Comparison of ENCODE assay signal across 16 mouse cellular contexts in the genomic region with DNA sequence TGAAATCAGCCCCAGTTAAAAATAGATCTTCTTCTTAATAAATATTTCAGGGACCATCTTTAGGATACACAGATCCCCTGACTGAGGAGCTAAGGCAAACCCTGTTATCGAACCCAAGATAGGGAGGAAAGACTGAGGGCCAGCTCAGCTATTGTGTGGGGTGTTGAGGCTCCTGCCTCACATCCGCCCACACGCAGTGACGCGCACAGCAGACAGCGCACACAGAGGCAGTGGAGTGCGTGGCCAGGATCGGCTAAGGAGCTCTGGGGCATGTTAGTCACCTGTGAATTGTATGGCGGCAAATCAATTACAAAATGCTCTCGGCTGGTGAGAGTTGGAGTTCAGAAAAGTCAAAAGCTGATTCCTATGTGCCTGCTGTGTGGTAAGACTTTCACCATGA. TPM values are rescaled to one million over a fixed set of nuclear protein-coding genes. Genes with fewer than 3 reads are reported as not detected.
DNase-seq lines count a peak whose midpoint lies in the region; ATAC-seq and TF ChIP-seq lines count a peak whose summit lies in the region.
"Had no signal": no experiment of that assay in that cellular context is flagged by ENCODE, and none has a peak within 500 bp of the region (broad histone marks: within the 10 kb centered on the region; RNA-seq: fewer than 3 reads in every experiment).

No protein-coding gene starts in this region.

- 37% methylated on average over 10 of the region's 10 CpGs for WGBS in forebrain, embryonic 13.5 days
- 36% methylated on average over 10 of the region's 10 CpGs for WGBS in forebrain, embryonic 16.5 days
- WGBS in hindbrain, embryonic 15.5 days: 32% methylated on average over 10 of the region's 10 CpGs
- WGBS in hindbrain, embryonic 12.5 days: 30% methylated on average over 10 of the region's 10 CpGs
- 30% methylated on average over 10 of the region's 10 CpGs for WGBS in stomach, embryonic 16.5 days
- WGBS in stomach, postnatal 0 days: 41% methylated on average over 10 of the region's 10 CpGs
- 22% methylated on average over 10 of the region's 10 CpGs for WGBS in midbrain, postnatal 0 days

- no peaks in the 10 kb centered on the region for H3K9me3 ChIP-seq in forebrain, embryonic 13.5 days (replicated peaks)
- H3K9me3 ChIP-seq in forebrain, embryonic 16.5 days (ENCODE audit: control insufficient read depth, low read length): no peaks in the 10 kb centered on the region
- H3K9me3 ChIP-seq in hindbrain, embryonic 15.5 days: no peaks in the 10 kb centered on the region
- no peaks in the 10 kb centered on the region for H3K9me3 ChIP-seq in hindbrain, embryonic 12.5 days (replicated peaks)
- no peaks in the 10 kb centered on the region for H3K9me3 ChIP-seq in stomach, embryonic 16.5 days (replicated peaks; ENCODE audit: control insufficient read depth, low read length)
- H3K9me3 ChIP-seq in stomach, postnatal 0 days (ENCODE audit: control insufficient read depth, low read length): no peaks in the 10 kb centered on the region
- no peaks in the 10 kb centered on the region for H3K9me3 ChIP-seq in midbrain, postnatal 0 days (ENCODE audit: low read length)
- H3K9me3 ChIP-seq: embryonic facial prominence, embryonic 12.5 days; liver, embryonic 12.5 days had no signal

- no peak for DNase-seq in stomach, postnatal 0 days (ENCODE audit: low spot score)
- DNase-seq in midbrain, postnatal 0 days (ENCODE audit: low spot score): peak; percentile 42
- DNase-seq in ovary, adult 18-20 months (ENCODE audit: low spot score): no peak
- DNase-seq: gastrocnemius, postnatal 14 days; kidney, postnatal 36 days; lung, postnatal 10 days; thymus, postnatal 36 days had no signal

- H3K4me2 ChIP-seq in forebrain, embryonic 13.5 days: no peak overlapping the region
- no peak overlapping the region for H3K4me2 ChIP-seq in forebrain, embryonic 16.5 days (ENCODE audit: low read length)
- H3K4me2 ChIP-seq in hindbrain, embryonic 15.5 days: 0 out of 2 replicates have a peak overlapping the region, but pooled peaks have one; percentile 6
- no peak overlapping the region for H3K4me2 ChIP-seq in hindbrain, embryonic 12.5 days (replicated peaks)
- H3K4me2 ChIP-seq in stomach, embryonic 16.5 days (ENCODE audit: low read depth, low read length): no peak overlapping the region
- no peak overlapping the region for H3K4me2 ChIP-seq in stomach, postnatal 0 days (replicated peaks; ENCODE audit: low read depth)
- H3K4me2 ChIP-seq in midbrain, postnatal 0 days (ENCODE audit: low read depth, low read length, poor library complexity, severe bottlenecking): 0 out of 2 replicates have a peak overlapping the region, but pooled peaks have one; percentile 20
- H3K4me2 ChIP-seq: embryonic facial prominence, embryonic 12.5 days; liver, embryonic 12.5 days had no signal

- TF ChIP-seq CTCF in stomach, postnatal 0 days (IDR thresholded peaks at IDR 0.05; ENCODE audit: low read depth): no peak
- no peak for TF ChIP-seq CTCF in midbrain, postnatal 0 days (IDR thresholded peaks at IDR 0.05)

- H3K27me3 ChIP-seq in forebrain, embryonic 13.5 days: peaks cover 32% of the 10 kb centered on the region
- H3K27me3 ChIP-seq in forebrain, embryonic 16.5 days (replicated peaks; ENCODE audit: control insufficient read depth, insufficient read depth, low read length): no peaks in the 10 kb centered on the region
- peaks cover 2% of the 10 kb centered on the region; the same call in 1 of the 2 replicates for H3K27me3 ChIP-seq in hindbrain, embryonic 15.5 days
- H3K27me3 ChIP-seq in hindbrain, embryonic 12.5 days: peaks cover 38% of the 10 kb centered on the region
- peaks cover 10% of the 10 kb centered on the region for H3K27me3 ChIP-seq in stomach, embryonic 16.5 days (ENCODE audit: control insufficient read depth, insufficient read depth, low read length)
- H3K27me3 ChIP-seq in stomach, postnatal 0 days (ENCODE audit: control insufficient read depth, insufficient read depth, low read length): no peaks in the 10 kb centered on the region
- H3K27me3 ChIP-seq in midbrain, postnatal 0 days (ENCODE audit: insufficient read depth, low read length): no peaks in the 10 kb centered on the region; the same call in 1 of the 2 replicates

- H3K4me1 ChIP-seq in forebrain, embryonic 13.5 days: peaks cover 12% of the 10 kb centered on the region; the same call in 1 of the 2 replicates
- no peaks in the 10 kb centered on the region for H3K4me1 ChIP-seq in forebrain, embryonic 16.5 days (replicated peaks; ENCODE audit: control insufficient read depth, insufficient read depth, low read length)
- H3K4me1 ChIP-seq in hindbrain, embryonic 15.5 days (replicated peaks): peaks cover 21% of the 10 kb centered on the region
- H3K4me1 ChIP-seq in hindbrain, embryonic 12.5 days: peaks cover 24% of the 10 kb centered on the region
- peaks cover 3% of the 10 kb centered on the region; the same call in 1 of the 2 replicates for H3K4me1 ChIP-seq in stomach, embryonic 16.5 days (ENCODE audit: control insufficient read depth, insufficient read depth, low read length)
- H3K4me1 ChIP-seq in stomach, postnatal 0 days (replicated peaks; ENCODE audit: control insufficient read depth, insufficient read depth): no peaks in the 10 kb centered on the region
- H3K4me1 ChIP-seq in midbrain, postnatal 0 days (ENCODE audit: insufficient read depth, low read length): peaks cover 6% of the 10 kb centered on the region
- H3K4me1 ChIP-seq: embryonic facial prominence, embryonic 12.5 days; liver, embryonic 12.5 days had no signal

- no peaks in the 10 kb centered on the region for H3K36me3 ChIP-seq in forebrain, embryonic 13.5 days (ENCODE audit: poor library complexity, severe bottlenecking)
- H3K36me3 ChIP-seq in forebrain, embryonic 16.5 days (ENCODE audit: control insufficient read depth, insufficient read depth): no peaks in the 10 kb centered on the region
- no peaks in the 10 kb centered on the region for H3K36me3 ChIP-seq in hindbrain, embryonic 15.5 days
- H3K36me3 ChIP-seq in hindbrain, embryonic 12.5 days: no peaks in the 10 kb centered on the region
- no peaks in the 10 kb centered on the region for H3K36me3 ChIP-seq in stomach, embryonic 16.5 days (ENCODE audit: control insufficient read depth, insufficient read depth, low read length)
- H3K36me3 ChIP-seq in stomach, postnatal 0 days (ENCODE audit: control insufficient read depth, insufficient read depth, low read length): no peaks in the 10 kb centered on the region
- H3K36me3 ChIP-seq in midbrain, postnatal 0 days (ENCODE audit: insufficient read depth, low read length): no peaks in the 10 kb centered on the region
- H3K36me3 ChIP-seq: embryonic facial prominence, embryonic 12.5 days; liver, embryonic 12.5 days had no signal

- H3K4me3 ChIP-seq in forebrain, embryonic 13.5 days: no peak overlapping the region
- no peak overlapping the region for H3K4me3 ChIP-seq in forebrain, embryonic 16.5 days (replicated peaks; ENCODE audit: low read length)
- no peak overlapping the region for H3K4me3 ChIP-seq in hindbrain, embryonic 15.5 days
- H3K4me3 ChIP-seq in hindbrain, embryonic 12.5 days: no peak overlapping the region
- no peak overlapping the region for H3K4me3 ChIP-seq in stomach, embryonic 16.5 days (replicated peaks; ENCODE audit: low read length)
- H3K4me3 ChIP-seq in stomach, postnatal 0 days (ENCODE audit: low read depth, low read length): no peak overlapping the region
- H3K4me3 ChIP-seq in midbrain, postnatal 0 days (ENCODE audit: low read depth, low read length): no peak overlapping the region
- H3K4me3 ChIP-seq: embryonic facial prominence, embryonic 12.5 days; liver, embryonic 12.5 days; myocyte had no signal

- ATAC-seq in forebrain, embryonic 13.5 days: no peak
- no peak for ATAC-seq in forebrain, embryonic 16.5 days
- peak; percentile 50; the same call in 1 of the 2 replicates for ATAC-seq in hindbrain, embryonic 15.5 days (ENCODE audit: low FRiP score, low read depth)
- no peak; the same call in 1 of the 2 replicates for ATAC-seq in hindbrain, embryonic 12.5 days (ENCODE audit: low FRiP score)
- ATAC-seq in stomach, embryonic 16.5 days (ENCODE audit: insufficient read depth, low FRiP score): 0 out of 2 replicates have a peak, but pooled peaks have one; percentile 40
- ATAC-seq in stomach, postnatal 0 days (ENCODE audit: low FRiP score, low TSS enrichment): no peak
- peak; percentile 54; the same call in 1 of the 2 replicates for ATAC-seq in midbrain, postnatal 0 days (ENCODE audit: low FRiP score)
- ATAC-seq: inflammation-experienced regulatory T-cells, adult 6 months; liver, embryonic 12.5 days had no signal

- no peak overlapping the region for H3K27ac ChIP-seq in forebrain, embryonic 13.5 days
- H3K27ac ChIP-seq in forebrain, embryonic 16.5 days (ENCODE audit: low read length): no peak overlapping the region
- H3K27ac ChIP-seq in hindbrain, embryonic 15.5 days (replicated peaks): peak overlapping the region; percentile 47; the same call in 1 of the 2 replicates
- no peak overlapping the region for H3K27ac ChIP-seq in hindbrain, embryonic 12.5 days
- H3K27ac ChIP-seq in stomach, embryonic 16.5 days (ENCODE audit: low read length): no peak overlapping the region
- no peak overlapping the region for H3K27ac ChIP-seq in stomach, postnatal 0 days (replicated peaks)
- peak overlapping the region; percentile 65; the same call in 1 of the 2 replicates for H3K27ac ChIP-seq in midbrain, postnatal 0 days (ENCODE audit: low read depth, low read length)
- H3K27ac ChIP-seq: embryonic facial prominence, embryonic 12.5 days; liver, embryonic 12.5 days had no signal

- TF ChIP-seq EP300 in stomach, postnatal 0 days (optimal IDR thresholded peaks at IDR 0.05): no peak

- 0 out of 2 replicates have a peak overlapping the region, but pooled peaks have one; percentile 5 for H3K9ac ChIP-seq in forebrain, embryonic 13.5 days
- H3K9ac ChIP-seq in forebrain, embryonic 16.5 days (replicated peaks; ENCODE audit: low read depth, low read length): no peak overlapping the region
- no peak overlapping the region for H3K9ac ChIP-seq in hindbrain, embryonic 15.5 days
- no peak overlapping the region for H3K9ac ChIP-seq in hindbrain, embryonic 12.5 days
- H3K9ac ChIP-seq in stomach, embryonic 16.5 days (ENCODE audit: low read length): no peak overlapping the region
- no peak overlapping the region for H3K9ac ChIP-seq in stomach, postnatal 0 days (ENCODE audit: low read length)
- H3K9ac ChIP-seq in midbrain, postnatal 0 days (replicated peaks; ENCODE audit: low read length, poor library complexity, severe bottlenecking): no peak overlapping the region
- H3K9ac ChIP-seq: embryonic facial prominence, embryonic 12.5 days; liver, embryonic 12.5 days had no signal

RNA-seq across cellular contexts. Expression of a gene that starts 18.1 kb away (rescaled TPM):
- 4.1 and 4.7 TPM in 2 replicates for polyA plus RNA-seq in forebrain, embryonic 13.5 days (2015; fragmentation: Nextera tagmentation; extraction: Ambion mirVana)
- 8.6 and 9.8 TPM in 2 replicates for polyA plus RNA-seq in forebrain, embryonic 16.5 days (2015; fragmentation: Nextera tagmentation; extraction: Ambion mirVana)
- polyA plus RNA-seq in hindbrain, embryonic 15.5 days (2015; fragmentation: Nextera tagmentation; extraction: Ambion mirVana): 16.2 and 20.7 TPM in 2 replicates
- polyA plus RNA-seq in hindbrain, embryonic 12.5 days (2016; fragmentation: Nextera tagmentation; extraction: Ambion mirVana): 14.8 and 15.2 TPM in 2 replicates
- 0.29 and 0.32 TPM in 2 replicates for polyA plus RNA-seq in stomach, embryonic 16.5 days (2015; fragmentation: Nextera tagmentation; extraction: Ambion mirVana)
- 0.13 and 0.16 TPM in 2 replicates for polyA plus RNA-seq in stomach, postnatal 0 days (2015; fragmentation: Nextera tagmentation; extraction: Ambion mirVana)
- total RNA-seq in midbrain, postnatal 0 days (2014; rRNA removed): 16.3 and 22.4 TPM in 2 replicates
- 7.5 and 7.6 TPM in 2 replicates for polyA plus RNA-seq in midbrain, postnatal 0 days (2015; fragmentation: Nextera tagmentation; extraction: Ambion mirVana)
- polyA plus RNA-seq: inflammation-experienced regulatory T-cells, adult 6 months had no signal

RNA-seq across cellular contexts. Expression of a gene that starts 37.0 kb away (rescaled TPM):
- 9.2 and 10.2 TPM in 2 replicates for polyA plus RNA-seq in forebrain, embryonic 13.5 days (2015; fragmentation: Nextera tagmentation; extraction: Ambion mirVana)
- 8.5 and 11.3 TPM in 2 replicates for polyA plus RNA-seq in forebrain, embryonic 16.5 days (2015; fragmentation: Nextera tagmentation; extraction: Ambion mirVana)
- 12.7 and 13.3 TPM in 2 replicates for polyA plus RNA-seq in hindbrain, embryonic 15.5 days (2015; fragmentation: Nextera tagmentation; extraction: Ambion mirVana)
- 17.4 and 18.3 TPM in 2 replicates for polyA plus RNA-seq in hindbrain, embryonic 12.5 days (2016; fragmentation: Nextera tagmentation; extraction: Ambion mirVana)
- polyA plus RNA-seq in stomach, embryonic 16.5 days (2015; fragmentation: Nextera tagmentation; extraction: Ambion mirVana): 5.7 and 6.1 TPM in 2 replicates
- polyA plus RNA-seq in stomach, postnatal 0 days (2015; fragmentation: Nextera tagmentation; extraction: Ambion mirVana): 3.7 and 3.9 TPM in 2 replicates
- 64.8 and 65.0 TPM in 2 replicates for total RNA-seq in midbrain, postnatal 0 days (2014; rRNA removed)
- polyA plus RNA-seq in midbrain, postnatal 0 days (2015; fragmentation: Nextera tagmentation; extraction: Ambion mirVana): 8.5 TPM in 2 replicates

Comparison
In these comparisons a context has a peak if more than half of its experiments do, and no peak if none do; other contexts are left out.
1. ATAC-seq: peak in hindbrain, embryonic 15.5 days (single experiment), stomach, embryonic 16.5 days (single experiment) and midbrain, postnatal 0 days (single experiment); none in forebrain, embryonic 13.5 days (single experiment), forebrain, embryonic 16.5 days (single experiment), hindbrain, embryonic 12.5 days (single experiment) and stomach, postnatal 0 days (single experiment).
2. H3K27ac ChIP-seq: peak in hindbrain, embryonic 15.5 days (single experiment) and midbrain, postnatal 0 days (single experiment); none in forebrain, embryonic 13.5 days (single experiment), forebrain, embryonic 16.5 days (single experiment), hindbrain, embryonic 12.5 days (single experiment), stomach, embryonic 16.5 days (single experiment) and stomach, postnatal 0 days (single experiment).
3. H3K4me2 ChIP-seq: peak in hindbrain, embryonic 15.5 days (single experiment) and midbrain, postnatal 0 days (single experiment); none in forebrain, embryonic 13.5 days (single experiment), forebrain, embryonic 16.5 days (single experiment), hindbrain, embryonic 12.5 days (single experiment), stomach, embryonic 16.5 days (single experiment) and stomach, postnatal 0 days (single experiment).